8 mouse cellular contexts compared by ENCODE assay signal in the genomic region with DNA sequence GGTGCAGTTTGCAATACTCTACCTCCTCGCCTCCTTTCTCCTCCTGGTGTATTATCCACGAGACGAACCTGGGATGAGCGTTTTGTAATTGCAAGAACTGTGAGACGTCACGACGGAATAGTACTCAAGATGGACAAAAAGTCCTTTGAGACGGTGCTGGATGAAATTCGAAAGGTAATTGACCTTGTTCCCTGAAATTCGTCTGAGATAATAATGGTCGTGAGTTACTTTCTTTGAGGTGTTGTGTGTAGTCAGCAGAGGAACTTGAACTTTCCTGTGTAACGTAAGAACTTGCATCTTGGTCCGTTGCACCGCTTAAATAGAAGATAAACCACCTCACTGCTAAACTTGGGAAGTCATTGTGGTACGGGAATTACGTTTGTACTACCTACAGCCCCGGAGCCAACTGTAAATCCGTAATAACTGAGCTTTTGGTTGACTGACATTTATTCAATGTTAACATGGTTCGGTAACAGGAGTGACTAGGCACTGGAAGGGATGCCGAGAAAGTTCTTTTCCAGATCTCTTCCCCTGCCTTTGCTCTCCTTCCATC. TPM values are rescaled to one million over a fixed set of nuclear protein-coding genes. Genes with fewer than 3 reads are reported as not detected.
DNase-seq lines count a peak whose midpoint lies in the region; ATAC-seq and TF ChIP-seq lines count a peak whose summit lies in the region.

No protein-coding gene starts in this region.

- peak overlapping the region; percentile 89 for H3K9ac ChIP-seq in kidney, embryonic 16.5 days (replicated peaks; ENCODE audit: low read length)
- H3K9ac ChIP-seq in forebrain, embryonic 13.5 days: peak overlapping the region; percentile 91
- peak overlapping the region; percentile 87 for H3K9ac ChIP-seq in liver, postnatal 0 days (replicated peaks)

- H3K4me1 ChIP-seq in kidney, embryonic 16.5 days (ENCODE audit: insufficient read depth, low read length): peaks cover 33% of the 10 kb centered on the region
- H3K4me1 ChIP-seq in forebrain, embryonic 13.5 days: peaks cover 47% of the 10 kb centered on the region
- peaks cover 31% of the 10 kb centered on the region for H3K4me1 ChIP-seq in liver, postnatal 0 days (ENCODE audit: insufficient read depth)

- H3K4me2 ChIP-seq in kidney, embryonic 16.5 days (replicated peaks; ENCODE audit: low read depth, low read length): peak overlapping the region; percentile 86
- H3K4me2 ChIP-seq in forebrain, embryonic 13.5 days: peak overlapping the region; percentile 83
- H3K4me2 ChIP-seq in liver, postnatal 0 days (ENCODE audit: low read depth, low read length): peak overlapping the region; percentile 85

- in situ Hi-C loops in Patski (cut with MboI; ENCODE audit: low pct_unique_long_range_greater_than_20kb): no loop called here

- no peaks in the 10 kb centered on the region for H3K27me3 ChIP-seq in kidney, embryonic 16.5 days (ENCODE audit: insufficient read depth, low read length)
- H3K27me3 ChIP-seq in Patski: no peaks in the 10 kb centered on the region
- H3K27me3 ChIP-seq in forebrain, embryonic 13.5 days: no peaks in the 10 kb centered on the region
- H3K27me3 ChIP-seq in liver, postnatal 0 days (ENCODE audit: insufficient read depth, low read length): no peaks in the 10 kb centered on the region

- TF ChIP-seq EP300 in liver, postnatal 0 days (IDR thresholded peaks at IDR 0.05; ENCODE audit: low read depth): no peak

- no peaks in the 10 kb centered on the region for H3K9me3 ChIP-seq in kidney, embryonic 16.5 days (ENCODE audit: low read length)
- H3K9me3 ChIP-seq in forebrain, embryonic 13.5 days (replicated peaks): no peaks in the 10 kb centered on the region
- H3K9me3 ChIP-seq in liver, postnatal 0 days (ENCODE audit: low read length): no peaks in the 10 kb centered on the region

- H3K36me3 ChIP-seq in kidney, embryonic 16.5 days (ENCODE audit: insufficient read depth, low read length): peaks cover 14% of the 10 kb centered on the region; the same call in 1 of the 2 replicates
- H3K36me3 ChIP-seq in forebrain, embryonic 13.5 days (ENCODE audit: poor library complexity, severe bottlenecking): peaks cover 20% of the 10 kb centered on the region; the same call in 1 of the 2 replicates
- H3K36me3 ChIP-seq in liver, postnatal 0 days (replicated peaks; ENCODE audit: insufficient read depth, low read length): peaks cover 10% of the 10 kb centered on the region; the same call in 1 of the 2 replicates

- H3K27ac ChIP-seq in kidney, embryonic 16.5 days (ENCODE audit: low read length): peak overlapping the region; percentile 69
- peak overlapping the region; percentile 91; the same call in 1 of the 2 replicates for H3K27ac ChIP-seq in forebrain, embryonic 13.5 days
- peak overlapping the region; percentile 93 for H3K27ac ChIP-seq in liver, postnatal 0 days (ENCODE audit: low read depth)

- TF ChIP-seq CTCF in Patski (IDR thresholded peaks at IDR 0.05): no peak
- TF ChIP-seq CTCF in liver, postnatal 0 days (IDR thresholded peaks at IDR 0.05; ENCODE audit: low read depth): no peak

- POLR2A ChIA-PET in Patski (lab: Charles Lee): interaction anchor here (1.3 kb wide), 1 partner anchor 9 kb away, joined by 4 read pairs; no protein-coding TSS in a partner anchor

- CTCF ChIA-PET in Patski (lab: Charles Lee): interaction anchor here (0.8 to 2.3 kb wide), 6 partner anchors 8 to 20 kb away, joined by 4 to 10 read pairs (median 4); no protein-coding TSS in a partner anchor

- H3K4me3 ChIP-seq in kidney, embryonic 16.5 days (ENCODE audit: low read length): peak overlapping the region; percentile 82
- H3K4me3 ChIP-seq in forebrain, embryonic 13.5 days: peak overlapping the region; percentile 88
- peak overlapping the region; percentile 93 for H3K4me3 ChIP-seq in liver, postnatal 0 days (ENCODE audit: low read depth, low read length)

- no peak for DNase-seq in kidney, postnatal 4 days
- no peak for DNase-seq in Patski (ENCODE audit: low read depth, low spot score)
- DNase-seq in liver, postnatal 0 days: no peak
- no peak for DNase-seq in layer of hippocampus, adult 9-10 months (ENCODE audit: low spot score)
- no peak for DNase-seq in right cerebral cortex, postnatal 4 days
- no peak for DNase-seq in lung, postnatal 14 days

- ATAC-seq in kidney, embryonic 16.5 days (ENCODE audit: low FRiP score, low TSS enrichment): no peak
- peak; percentile 30 for ATAC-seq in Patski
- no peak for ATAC-seq in forebrain, embryonic 13.5 days
- no peak for ATAC-seq in liver, postnatal 0 days

- WGBS in kidney, embryonic 16.5 days: under 1% methylated on average over 20 of the region's 20 CpGs
- under 1% methylated on average over 20 of the region's 20 CpGs for WGBS in forebrain, embryonic 13.5 days
- under 1% methylated on average over 20 of the region's 20 CpGs for WGBS in liver, postnatal 0 days (ENCODE audit: insufficient replicate concordance)

RNA-seq across cellular contexts. Expression of a gene that starts 0.8 kb away (rescaled TPM):
- 19.6 and 25.0 TPM in 2 replicates for polyA plus RNA-seq in kidney, embryonic 16.5 days (2015; fragmentation: Nextera tagmentation; extraction: Ambion mirVana)
- polyA plus RNA-seq in Patski (2021): 19.5 TPM
- 28.8 and 32.9 TPM in 2 replicates for polyA plus RNA-seq in forebrain, embryonic 13.5 days (2015; fragmentation: Nextera tagmentation; extraction: Ambion mirVana)
- 4.0 and 4.1 TPM in 2 replicates for polyA plus RNA-seq in liver, postnatal 0 days (2015; fragmentation: Nextera tagmentation; extraction: Ambion mirVana)

RNA-seq across cellular contexts. Expression of a gene that starts 1.1 kb away (rescaled TPM):
- 11.5 and 11.9 TPM in 2 replicates for polyA plus RNA-seq in kidney, embryonic 16.5 days (2015; fragmentation: Nextera tagmentation; extraction: Ambion mirVana)
- 21.0 TPM for polyA plus RNA-seq in Patski (2021)
- polyA plus RNA-seq in forebrain, embryonic 13.5 days (2015; fragmentation: Nextera tagmentation; extraction: Ambion mirVana): 7.2 and 9.7 TPM in 2 replicates
- polyA plus RNA-seq in liver, postnatal 0 days (2015; fragmentation: Nextera tagmentation; extraction: Ambion mirVana): 5.0 and 6.1 TPM in 2 replicates

RNA-seq across cellular contexts. Expression of a gene that starts 24.2 kb away (rescaled TPM):
- 0.09 and 0.22 TPM in 2 replicates for polyA plus RNA-seq in kidney, embryonic 16.5 days (2015; fragmentation: Nextera tagmentation; extraction: Ambion mirVana)
- polyA plus RNA-seq in Patski (2021): 0.06 TPM
- polyA plus RNA-seq in forebrain, embryonic 13.5 days (2015; fragmentation: Nextera tagmentation; extraction: Ambion mirVana): not detected in 2 replicates
- polyA plus RNA-seq in liver, postnatal 0 days (2015; fragmentation: Nextera tagmentation; extraction: Ambion mirVana): not detected in 2 replicates
